Comparison of ENCODE assay signal across 16 mouse cellular contexts in the genomic region with DNA sequence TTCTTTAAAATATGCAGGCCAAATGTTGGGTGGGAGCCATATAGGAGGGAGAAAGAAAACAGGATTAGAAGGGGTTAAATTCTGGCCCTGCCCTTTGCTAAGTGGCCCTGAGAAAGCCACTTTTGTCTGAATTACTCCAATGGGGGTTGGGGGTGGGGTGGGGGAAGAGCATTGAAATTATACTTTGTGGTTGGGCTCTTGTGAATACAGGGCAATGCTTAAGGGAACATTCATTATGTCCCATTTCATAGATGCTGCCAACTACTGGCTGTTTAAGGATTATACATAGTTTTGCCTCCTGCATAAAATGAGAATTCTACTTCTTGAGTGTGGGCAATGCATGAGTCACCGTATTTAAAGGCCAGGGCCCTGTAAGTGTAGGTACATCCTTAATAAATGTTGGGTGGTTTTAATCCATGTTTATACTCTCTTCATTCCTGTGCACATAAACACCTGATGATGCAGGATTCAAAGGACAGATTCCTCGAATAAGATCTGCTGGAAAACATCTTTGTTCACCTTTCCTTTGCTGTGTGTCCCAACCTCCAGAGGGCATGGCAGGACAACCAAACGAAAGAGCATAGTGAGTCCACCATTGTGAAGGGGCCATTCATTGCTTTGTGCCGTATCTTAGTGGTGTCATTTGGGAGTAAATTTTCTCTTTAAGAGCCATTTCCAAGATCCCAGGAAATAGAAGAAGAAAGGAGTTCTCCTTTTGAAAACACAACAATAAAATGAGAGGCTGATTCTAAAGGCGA. TPM values are rescaled to one million over a fixed set of nuclear protein-coding genes. Genes with fewer than 3 reads are reported as not detected.
DNase-seq lines count a peak whose midpoint lies in the region; ATAC-seq and TF ChIP-seq lines count a peak whose summit lies in the region.
"Had no signal": no experiment of that assay in that cellular context is flagged by ENCODE, and none has a peak within 500 bp of the region (broad histone marks: within the 10 kb centered on the region; RNA-seq: fewer than 3 reads in every experiment).

No protein-coding gene starts in this region.

- H3K4me3 ChIP-seq in cerebellum, adult 2 months (replicated peaks; ENCODE audit: insufficient read depth, low read depth, low read length), result no peak overlapping the region
- no peak overlapping the region for H3K4me3 ChIP-seq in liver, embryonic 14.5 days (ENCODE audit: insufficient read depth in 1 of 2, low read depth in 2 of 2, low read length in 2 of 2)
- H3K4me3 ChIP-seq in liver, postnatal 0 days (ENCODE audit: low read depth, low read length), result no peak overlapping the region
- no peak overlapping the region for H3K4me3 ChIP-seq in hindbrain, postnatal 0 days (ENCODE audit: low read length)
- H3K4me3 ChIP-seq: liver, embryonic 13.5 days had no signal

- TF ChIP-seq CTCF in cerebellum, adult 2 months (IDR thresholded peaks at IDR 0.05; ENCODE audit: borderline replicate concordance, insufficient read depth, low read depth, low read length), result peak; percentile 51; the same call in 1 of the 2 replicates
- 0 out of 2 replicates have a peak, but pooled peaks have one; percentile 7 for TF ChIP-seq CTCF in liver, embryonic 14.5 days (IDR thresholded peaks at IDR 0.05; ENCODE audit: low read depth)
- no peak for TF ChIP-seq CTCF in liver, postnatal 0 days (IDR thresholded peaks at IDR 0.05; ENCODE audit: low read depth)
- TF ChIP-seq CTCF in hindbrain, postnatal 0 days (IDR thresholded peaks at IDR 0.05; ENCODE audit: low read depth), result peak; percentile 36; the same call in 1 of the 2 replicates

- no peak for TF ChIP-seq EP300 in liver, embryonic 14.5 days (IDR thresholded peaks at IDR 0.05; ENCODE audit: low read depth)
- TF ChIP-seq EP300 in liver, postnatal 0 days (IDR thresholded peaks at IDR 0.05; ENCODE audit: low read depth), result no peak

- H3K27me3 ChIP-seq in cerebellum, adult 2 months (ENCODE audit: control insufficient read depth, insufficient read depth, low read length), result no peaks in the 10 kb centered on the region
- H3K27me3 ChIP-seq in liver, embryonic 14.5 days (ENCODE audit: control insufficient read depth, insufficient read depth, low read length), result no peaks in the 10 kb centered on the region
- H3K27me3 ChIP-seq in liver, postnatal 0 days (ENCODE audit: insufficient read depth, low read length), result no peaks in the 10 kb centered on the region
- H3K27me3 ChIP-seq in hindbrain, postnatal 0 days (ENCODE audit: insufficient read depth, low read length), result no peaks in the 10 kb centered on the region
- H3K27me3 ChIP-seq: liver, embryonic 13.5 days had no signal

- H3K36me3 ChIP-seq in liver, embryonic 14.5 days (replicated peaks; ENCODE audit: control insufficient read depth, insufficient read depth, low read depth), result no peaks in the 10 kb centered on the region
- H3K36me3 ChIP-seq in liver, postnatal 0 days (replicated peaks; ENCODE audit: insufficient read depth, low read length), result no peaks in the 10 kb centered on the region
- H3K36me3 ChIP-seq in hindbrain, postnatal 0 days (ENCODE audit: insufficient read depth, low read length), result 0 out of 2 replicates have a peak, but pooled peaks cover 9% of the 10 kb centered on the region
- H3K36me3 ChIP-seq: liver, embryonic 13.5 days had no signal

- H3K27ac ChIP-seq in cerebellum, adult 2 months (ENCODE audit: insufficient read depth, low read length), result no peak overlapping the region
- H3K27ac ChIP-seq in liver, embryonic 14.5 days, result no peak overlapping the region
- H3K27ac ChIP-seq in liver, postnatal 0 days (ENCODE audit: low read depth), result no peak overlapping the region
- peak overlapping the region; percentile 74; the same call in 1 of the 2 replicates for H3K27ac ChIP-seq in hindbrain, postnatal 0 days
- H3K27ac ChIP-seq: liver, embryonic 13.5 days had no signal

- no peak for TF ChIP-seq POLR2A in cerebellum, adult 2 months (IDR thresholded peaks at IDR 0.05; ENCODE audit: borderline replicate concordance, insufficient read depth, low read length)

- WGBS in cerebellum, adult 2 months, result 64% methylated on average over 5 of the region's 5 CpGs
- WGBS in liver, embryonic 14.5 days (ENCODE audit: insufficient replicate concordance), result 59% methylated on average over 5 of the region's 5 CpGs
- WGBS in liver, postnatal 0 days (ENCODE audit: insufficient replicate concordance), result 68% methylated on average over 5 of the region's 5 CpGs
- 48% methylated on average over 5 of the region's 5 CpGs for WGBS in hindbrain, postnatal 0 days

- ATAC-seq in liver, embryonic 14.5 days (ENCODE audit: insufficient read depth), result no peak
- no peak for ATAC-seq in liver, postnatal 0 days
- peak; percentile 74 for ATAC-seq in hindbrain, postnatal 0 days

- H3K9me3 ChIP-seq in liver, embryonic 14.5 days (ENCODE audit: control insufficient read depth, low read length), result no peaks in the 10 kb centered on the region
- no peaks in the 10 kb centered on the region for H3K9me3 ChIP-seq in liver, postnatal 0 days (ENCODE audit: low read length)
- H3K9me3 ChIP-seq in hindbrain, postnatal 0 days (ENCODE audit: low read length), result no peaks in the 10 kb centered on the region
- H3K9me3 ChIP-seq: liver, embryonic 13.5 days had no signal

- H3K4me2 ChIP-seq in liver, embryonic 14.5 days (ENCODE audit: low read depth), result no peak overlapping the region
- H3K4me2 ChIP-seq in liver, postnatal 0 days (ENCODE audit: low read depth, low read length), result no peak overlapping the region
- no peak overlapping the region for H3K4me2 ChIP-seq in hindbrain, postnatal 0 days (ENCODE audit: low read depth, low read length)
- H3K4me2 ChIP-seq: liver, embryonic 13.5 days had no signal

- H3K9ac ChIP-seq in liver, embryonic 14.5 days (replicated peaks), result no peak overlapping the region
- H3K9ac ChIP-seq in liver, postnatal 0 days (replicated peaks), result no peak overlapping the region
- no peak overlapping the region for H3K9ac ChIP-seq in hindbrain, postnatal 0 days (replicated peaks; ENCODE audit: low read length)
- H3K9ac ChIP-seq: liver, embryonic 13.5 days had no signal

- no peak for DNase-seq in cerebellum, adult 2 months
- DNase-seq in cerebellum, adult 9-10 months, result no peak
- no peak for DNase-seq in liver, embryonic 14.5 days (ENCODE audit: low read depth in 3 of 3, low spot score in 3 of 3)
- no peak for DNase-seq in liver, postnatal 0 days
- DNase-seq in embryo, embryonic 11 days, result peak; percentile 22
- DNase-seq in hindbrain, postnatal 0 days (ENCODE audit: low spot score), result peak; percentile 55
- DNase-seq in urinary bladder, postnatal 25 days (ENCODE audit: low spot score), result no peak
- no peak for DNase-seq in ovary, postnatal 14 days (ENCODE audit: low spot score)
- DNase-seq: adrenal gland, postnatal 14 days; cerebellum, adult 11-12 months; gastrocnemius, postnatal 36 days; kidney, adult 11 months; left cerebral cortex, postnatal 4 days; liver, embryonic 13.5 days; right cerebral cortex, adult 18-20 months; thymus, adult 2 months had no signal

- no peaks in the 10 kb centered on the region; the same call in 1 of the 2 replicates for H3K4me1 ChIP-seq in cerebellum, adult 2 months (ENCODE audit: control insufficient read depth, insufficient read depth, low read length)
- H3K4me1 ChIP-seq in liver, embryonic 14.5 days (replicated peaks; ENCODE audit: control insufficient read depth in 2 of 2, insufficient read depth in 2 of 2, low read length in 1 of 2), result no peaks in the 10 kb centered on the region
- H3K4me1 ChIP-seq in liver, postnatal 0 days (ENCODE audit: insufficient read depth), result no peaks in the 10 kb centered on the region
- H3K4me1 ChIP-seq in hindbrain, postnatal 0 days (ENCODE audit: insufficient read depth, low read length), result no peaks in the 10 kb centered on the region
- H3K4me1 ChIP-seq: liver, embryonic 13.5 days had no signal

RNA-seq across cellular contexts. Expression of a gene that starts 53.3 kb away (rescaled TPM):
- polyA plus RNA-seq in cerebellum, adult 2 months (2012; rRNA removed), result 130 and 145 TPM in 2 replicates
- 0.01 and 0.03 TPM in 2 replicates for polyA plus RNA-seq in liver, embryonic 14.5 days (2012; rRNA removed)
- polyA plus RNA-seq in liver, embryonic 14.5 days (2014; fragmentation: Nextera tagmentation; extraction: Ambion mirVana), result 0.04 TPM in 1 of 2 replicates, not detected in the other
- polyA plus RNA-seq in liver, postnatal 0 days (2015; fragmentation: Nextera tagmentation; extraction: Ambion mirVana), result 0.02 TPM in 1 of 2 replicates, not detected in the other
- 214 and 239 TPM in 2 replicates for total RNA-seq in hindbrain, postnatal 0 days (2014; rRNA removed)
- 102 and 105 TPM in 2 replicates for polyA plus RNA-seq in hindbrain, postnatal 0 days (2015; fragmentation: Nextera tagmentation; extraction: Ambion mirVana)

Comparison
In these comparisons a context has a peak if more than half of its experiments do, and no peak if none do; other contexts are left out.
1. DNase-seq: peak in embryo, embryonic 11 days (single experiment) and hindbrain, postnatal 0 days (single experiment); none in cerebellum, adult 2 months (0 of 2), cerebellum, adult 9-10 months (single experiment), liver, embryonic 14.5 days (0 of 3), liver, postnatal 0 days (single experiment), urinary bladder, postnatal 25 days (single experiment) and ovary, postnatal 14 days (single experiment).
2. RNA of a gene that starts 53.3 kb away (polyA plus RNA-seq): 130 to 145 TPM in cerebellum, adult 2 months and 102 to 105 TPM in hindbrain, postnatal 0 days; 0.01 to 0.04 TPM in liver, embryonic 14.5 days and 0.02 TPM in liver, postnatal 0 days; every median in the first group is over 10 times any median in the second.